Mouse (Mus musculus): ENCODE measurements around the gene Ildr1. TPM values are rescaled to one million over a fixed set of nuclear protein-coding genes. Genes with fewer than 3 reads are reported as not detected.

Gene Ildr1
- total RNA-seq, 2 experiments from 2014 or later: not detected

- no peak for DNase-seq
Measured at GRCm38 (mm10) chr16:36772996-36773395, 79.2 kb downstream of the Ildr1 start.

- DNase-seq: no peak
Measured at GRCm38 (mm10) chr16:36775658-36776057, 81.9 kb downstream of the Ildr1 start.

Other genes with a start within 250 kb of the Ildr1 start
- gene Stfa3, start 238.6 kb upstream of the Ildr1 start, total RNA-seq (2021): not detected
- not detected for gene Casr, start 131.8 kb upstream of the Ildr1 start, total RNA-seq (2021)
- gene Cd86, start 27.9 kb upstream of the Ildr1 start, total RNA-seq (2021): 1 to 10 TPM; 1.3 to 2.2 TPM
- gene Slc15a2, start 91.0 kb downstream of the Ildr1 start, total RNA-seq (2021): 1 to 10 TPM in 1 of 2 experiments, under 1 TPM in 1; 0.96 to 2.6 TPM
- gene Iqcb1, start 134.4 kb downstream of the Ildr1 start, total RNA-seq (2021): 10 to 100 TPM; 16.9 to 19.1 TPM
- 1 to 10 TPM in 1 of 2 experiments, under 1 TPM in 1; 0.56 to 1.6 TPM for gene Eaf2, start 181.0 kb downstream of the Ildr1 start, total RNA-seq (2021)
- gene Golgb1, start 181.2 kb downstream of the Ildr1 start, total RNA-seq (2021): 10 to 100 TPM; 82.8 to 91.6 TPM
- gene Hcls1, start 241.0 kb downstream of the Ildr1 start, total RNA-seq (2021): 10 to 100 TPM; 10.4 to 11.7 TPM

All from adrenal gland, postnatal 36 days (tissue).